Mouse (Mus musculus) myocyte (in vitro differentiated cells): ENCODE measurements around the gene P4ha1. TPM values are rescaled to one million over a fixed set of nuclear protein-coding genes. Genes with fewer than 3 reads are reported as not detected.

Source experiments
- H3K27me3 ChIP-seq: one replicate; pipeline ENCODE4 v1.6.1; 2011; ENCODE audit not compliant: control insufficient read depth, insufficient read depth, insufficient read length
- H3K36me3 ChIP-seq: one replicate; pipeline ENCODE4 v1.6.1; 2011; ENCODE audit not compliant: control insufficient read depth, insufficient read depth
- H3K4me2 ChIP-seq: one replicate; pipeline ENCODE4 v1.6.1; 2011; ENCODE audit warnings: low read depth, control low read depth
- H3K4me3 ChIP-seq: one replicate; pipeline ENCODE4 v1.5.1; 2011; ENCODE audit warnings: mild to moderate bottlenecking, control low read depth, moderate library complexity
- H3K79me2 ChIP-seq: one replicate; pipeline ENCODE4 v1.6.1; 2011; ENCODE audit not compliant: control insufficient read depth, insufficient read depth
- H3ac ChIP-seq: one replicate; pipeline ENCODE4 v1.6.1; 2011; ENCODE audit not compliant: control insufficient read depth, insufficient read length
- CEBPB ChIP-seq: IDR thresholded peaks from 2 replicates; pipeline ENCODE4 v1.6.1; 2011; ENCODE audit warnings: mild to moderate bottlenecking, moderate library complexity; ENCODE audit not compliant: poor library complexity, insufficient read depth, severe bottlenecking
- E2F4 ChIP-seq: IDR thresholded peaks from one replicate; pipeline ENCODE4 v1.6.1; 2011; ENCODE audit warnings: mild to moderate bottlenecking, control low read depth, moderate library complexity; ENCODE audit not compliant: insufficient read depth
- MAX ChIP-seq: IDR thresholded peaks from one replicate; pipeline ENCODE4 v1.6.1; 2011; ENCODE audit warnings: low read depth, mild to moderate bottlenecking, control low read depth
- MYOD1 ChIP-seq, 3 experiments: IDR thresholded peaks; one replicate each; pipeline ENCODE4 v1.6.1; 2011; ENCODE audit warnings: control low read depth in 2 of 3, low read depth in 2 of 3, mild to moderate bottlenecking in 2 of 3, moderate library complexity in 1 of 3; ENCODE audit not compliant: insufficient read length in 2 of 3, control insufficient read depth in 1 of 3
- MYOG ChIP-seq, 3 experiments: IDR thresholded peaks; one replicate each; pipeline ENCODE4 v1.6.1; 2011; ENCODE audit warnings: control low read depth in 2 of 3, low read depth in 2 of 3, mild to moderate bottlenecking in 2 of 3; ENCODE audit not compliant: insufficient read length in 2 of 3, control insufficient read depth in 1 of 3, insufficient read depth in 1 of 3
- POLR2A ChIP-seq: IDR thresholded peaks from one replicate; pipeline ENCODE4 v1.6.1; 2011; ENCODE audit warnings: low read depth, mild to moderate bottlenecking, control low read depth, moderate library complexity; ENCODE audit not compliant: insufficient read length
- POLR2AphosphoS2 ChIP-seq: IDR thresholded peaks from one replicate; pipeline ENCODE4 v1.6.1; 2011; ENCODE audit warnings: low read depth, control low read depth; ENCODE audit not compliant: insufficient read length
- REST ChIP-seq: IDR thresholded peaks from one replicate; pipeline ENCODE4 v1.6.1; 2011; ENCODE audit warnings: mild to moderate bottlenecking, control low read depth, moderate library complexity; ENCODE audit not compliant: insufficient read depth, insufficient read length
- SRF ChIP-seq: IDR thresholded peaks from one replicate; pipeline ENCODE4 v1.6.1; 2011; ENCODE audit warnings: low read depth; ENCODE audit not compliant: control insufficient read depth, insufficient read length
- TCF12 ChIP-seq: IDR thresholded peaks from one replicate; pipeline ENCODE4 v1.6.1; 2011; ENCODE audit warnings: mild to moderate bottlenecking, control low read depth; ENCODE audit not compliant: poor library complexity, insufficient read depth, severe bottlenecking
- TCF3 ChIP-seq: IDR thresholded peaks from one replicate; pipeline ENCODE4 v1.6.1; 2011; ENCODE audit warnings: low read depth, control low read depth; ENCODE audit not compliant: insufficient read length
- USF1 ChIP-seq: IDR thresholded peaks from one replicate; pipeline ENCODE4 v1.6.1; 2011; ENCODE audit warnings: low read depth, mild to moderate bottlenecking, control low read depth, moderate library complexity
- polyA plus RNA-seq: library from polyadenylated mRNA; unstranded; fragments of >200 nt; fragmentation: generic; extraction: Trizol; gene quantifications from one replicate; pipeline ENCODE4 v1.2.1, GENCODE M21; 2012; ENCODE audit warnings: missing spikeins

P4ha1 gene
- polyA plus RNA-seq, 1 experiment = 107 TPM

- Histone ChIP-seq H3ac (no peak overlapping the region), H3K27me3 (no peaks in the 10 kb centered on the region), H3K36me3 (no peaks in the 10 kb centered on the region), H3K4me3 (no peak overlapping the region), H3K4me2 (peak overlapping the region; percentile 38), H3K79me2 (peaks cover 25% of the 10 kb centered on the region)
- TF ChIP-seq USF1 = no peak
- peak in 2 of 3 experiments; percentile 2 to 37 for TF ChIP-seq MYOD1 (IDR thresholded peaks at IDR 0.05; ENCODE audit: control insufficient read depth in 1 of 3, insufficient read length in 2 of 3, low read depth in 2 of 3)
- peak in 1 of 3 experiments; percentile 82 for TF ChIP-seq MYOG (IDR thresholded peaks at IDR 0.05; ENCODE audit: control insufficient read depth in 1 of 3, insufficient read depth in 1 of 3, insufficient read length in 2 of 3, low read depth in 2 of 3)
Observed at GRCm38 (mm10) chr10:59321112-59321511, 2.0 kb upstream of the P4ha1 start.

GRCm38 (mm10) chr10:59322271-59322670, 825 bp upstream of the P4ha1 start:
- Histone ChIP-seq H3K79me2 (peaks cover 36% of the 10 kb centered on the region), H3K4me2 (peak overlapping the region; percentile 98), H3K36me3 (no peaks in the 10 kb centered on the region), H3ac (no peak overlapping the region), H3K4me3 (peak overlapping the region; percentile 86), H3K27me3 (no peaks in the 10 kb centered on the region)
- TF ChIP-seq POLR2AphosphoS2 = no peak
- TF ChIP-seq TCF3 = no peak
- no peak for TF ChIP-seq MAX
- no peak for TF ChIP-seq TCF12

- Histone ChIP-seq H3K27me3 (no peaks in the 10 kb centered on the region), H3K36me3 (no peaks in the 10 kb centered on the region), H3K79me2 (peaks cover 50% of the 10 kb centered on the region), H3K4me2 (peak overlapping the region; percentile 87), H3ac (peak overlapping the region; percentile 82), H3K4me3 (peak overlapping the region; percentile 86)
- TF ChIP-seq TCF12 (no peak), CEBPB (no peak), E2F4 (no peak), TCF3 (no peak), REST (no peak), POLR2A (no peak), MYOD1 (IDR thresholded peaks at IDR 0.05; ENCODE audit: control insufficient read depth in 1 of 3, insufficient read length in 2 of 3, low read depth in 2 of 3) (no peak), MYOG (IDR thresholded peaks at IDR 0.05; ENCODE audit: control insufficient read depth in 1 of 3, insufficient read depth in 1 of 3, insufficient read length in 2 of 3, low read depth in 2 of 3) (no peak), MAX (no peak), SRF (no peak), USF1 (no peak), POLR2AphosphoS2 (no peak)
Observed at GRCm38 (mm10) chr10:59323488-59324161, 529 bp downstream of the P4ha1 start.

DNA sequence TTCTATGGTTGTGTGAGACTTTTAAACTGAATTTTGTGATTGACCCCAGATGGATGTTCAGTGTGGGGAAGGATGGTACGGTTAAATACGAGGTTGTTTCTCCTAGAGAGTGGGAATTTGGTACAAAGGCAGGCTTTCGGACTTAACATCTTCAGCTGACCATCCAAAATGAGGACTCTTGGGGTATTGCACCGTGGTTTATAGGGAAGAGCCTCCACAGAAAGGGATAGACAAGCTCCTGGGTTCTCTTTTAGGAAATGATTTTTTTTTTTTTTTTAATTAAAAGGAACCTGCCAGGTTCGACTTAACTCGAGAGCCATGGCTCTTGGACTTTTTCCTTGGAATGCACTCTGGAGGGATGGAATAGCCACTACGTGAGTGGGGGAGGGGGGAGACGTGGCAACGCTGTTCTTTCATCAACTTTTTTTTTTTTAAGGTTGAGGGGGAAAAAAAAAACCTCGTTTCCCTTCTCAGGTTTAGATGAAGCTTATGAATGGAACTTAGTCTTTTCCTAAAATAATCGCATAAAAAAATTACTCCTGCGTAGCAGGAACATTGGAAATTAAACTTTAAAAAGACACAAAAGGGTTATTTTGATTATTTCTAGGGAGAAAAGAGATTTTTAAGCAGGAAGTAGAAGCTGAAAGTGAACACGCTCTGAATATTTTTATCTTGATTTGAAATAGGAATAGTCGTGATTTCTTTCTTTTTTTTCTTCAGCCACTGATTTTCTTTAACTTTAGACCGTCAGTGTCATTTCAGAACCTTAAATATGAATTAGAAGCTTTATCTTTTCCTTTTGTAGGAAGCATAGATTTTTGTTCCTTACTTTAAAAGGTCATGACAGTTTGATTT, 1.4 kb downstream of the P4ha1 start:
- H3K4me2 ChIP-seq = peak overlapping the region; percentile 87
- H3ac ChIP-seq = peak overlapping the region; percentile 82
- no peaks in the 10 kb centered on the region for H3K27me3 ChIP-seq
- H3K36me3 ChIP-seq = no peaks in the 10 kb centered on the region
- H3K4me3 ChIP-seq = peak overlapping the region; percentile 86
- TF ChIP-seq POLR2A (no peak), POLR2AphosphoS2 (no peak), CEBPB (no peak), E2F4 (no peak), TCF3 (no peak), MAX (no peak), MYOG (IDR thresholded peaks at IDR 0.05; ENCODE audit: control insufficient read depth in 1 of 3, insufficient read depth in 1 of 3, insufficient read length in 2 of 3, low read depth in 2 of 3) (no peak), MYOD1 (IDR thresholded peaks at IDR 0.05; ENCODE audit: control insufficient read depth in 1 of 3, insufficient read length in 2 of 3, low read depth in 2 of 3) (no peak), REST (no peak), TCF12 (no peak), USF1 (no peak), SRF (no peak)
- peaks cover 59% of the 10 kb centered on the region for H3K79me2 ChIP-seq
